Mouse (Mus musculus) 3134 (cell line): ENCODE data around the gene Dapk1.

ENCODE experiments used
- DNase-seq: peaks from one replicate; pipeline ENCODE4 v3.0.0-alpha.2; 2011; ENCODE audit warnings: low spot score; ENCODE audit not compliant: insufficient read length; ENCODE audit errors: extremely low read depth

The Dapk1 gene

DNA sequence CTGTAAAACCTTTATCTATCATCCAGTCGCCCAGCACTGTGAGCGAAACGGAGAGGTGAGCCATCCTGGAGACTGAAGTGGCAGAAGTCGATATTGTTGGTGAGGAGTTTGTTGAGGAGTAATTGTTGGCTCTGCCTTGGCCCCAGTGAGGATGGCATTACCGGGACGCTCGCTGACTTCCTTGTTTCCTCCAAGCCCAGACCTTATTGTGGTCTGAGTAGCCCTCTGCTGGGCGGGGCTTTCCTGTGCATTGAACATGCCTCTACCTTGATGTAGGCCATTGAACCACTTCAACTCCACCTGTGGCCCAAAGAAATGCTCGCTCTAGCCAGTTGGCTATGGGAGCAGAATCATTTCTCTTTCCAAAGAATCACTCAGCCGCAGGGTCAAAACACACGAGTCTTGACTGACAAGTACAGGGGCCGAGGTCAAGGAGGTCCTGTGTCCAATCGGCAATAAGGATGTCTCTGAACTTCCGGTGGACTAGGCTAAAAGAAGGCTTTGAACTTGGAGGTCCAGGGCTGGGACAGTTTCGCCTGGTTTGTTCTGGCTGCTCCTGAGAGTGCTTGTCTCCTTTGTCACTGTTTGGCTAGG, 13.4 kb downstream of the Dapk1 start:
- DNase-seq: no peak

DNA sequence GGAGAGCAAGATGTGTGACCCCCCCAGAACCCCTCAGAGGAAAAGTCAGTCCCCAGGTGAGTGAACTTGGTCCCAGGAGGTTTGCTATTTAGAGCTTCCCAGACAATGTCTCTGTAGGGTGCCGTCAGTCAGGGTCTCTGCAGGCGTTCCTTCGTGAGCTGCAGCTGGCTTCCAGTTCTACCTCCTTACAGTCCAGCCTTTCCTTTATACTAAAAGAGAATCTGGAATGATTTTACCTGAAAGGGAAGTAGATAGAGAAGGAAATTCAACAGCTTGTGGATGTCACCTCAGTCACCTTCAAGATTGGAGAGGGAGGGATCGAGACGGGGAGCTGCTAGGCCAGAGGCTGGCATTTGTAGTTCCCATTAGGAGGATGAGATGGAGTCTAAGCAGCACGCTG, 14.3 kb downstream of the Dapk1 start:
- DNase-seq: no peak

DNA sequence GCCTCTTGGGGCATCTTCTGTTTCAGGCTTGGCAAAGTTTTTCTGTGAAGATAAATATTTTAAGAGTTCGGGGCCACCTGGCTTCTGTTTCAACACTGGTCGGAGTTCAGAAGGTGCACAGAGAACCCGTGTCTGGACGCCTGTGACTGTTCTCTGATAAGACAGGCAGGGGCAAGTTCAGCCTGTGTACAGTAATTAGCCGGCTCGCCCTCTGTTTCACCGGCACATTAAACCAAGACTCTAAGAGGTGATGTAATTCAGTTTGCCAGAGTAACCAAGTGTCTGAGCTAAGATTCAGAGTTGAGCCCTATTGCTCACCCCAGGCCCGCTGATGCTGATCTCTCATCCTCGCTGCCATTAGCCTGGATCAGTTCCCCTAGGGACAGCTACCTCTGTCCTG, 16.5 kb downstream of the Dapk1 start:
- DNase-seq: no peak

DNA sequence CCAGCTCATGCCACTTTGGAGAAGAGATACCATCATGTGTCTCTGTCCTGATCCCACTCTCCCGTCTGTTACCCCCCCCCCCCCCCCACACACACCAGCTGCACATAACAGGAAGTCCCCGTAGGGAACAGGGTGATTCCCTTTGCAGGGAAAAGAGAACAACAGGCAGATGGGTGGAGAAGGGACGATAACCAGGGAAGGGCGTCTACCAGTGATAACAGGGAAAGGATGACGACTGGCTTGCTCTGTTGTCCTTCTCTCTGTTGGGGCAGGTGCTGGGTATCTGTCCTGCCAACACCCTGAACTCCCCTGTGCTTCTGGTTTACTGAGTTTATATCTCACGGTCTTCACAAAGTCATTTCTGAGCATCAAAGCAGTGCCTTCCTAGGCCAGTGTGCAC, 18.0 kb downstream of the Dapk1 start:
- no peak for DNase-seq

DNA sequence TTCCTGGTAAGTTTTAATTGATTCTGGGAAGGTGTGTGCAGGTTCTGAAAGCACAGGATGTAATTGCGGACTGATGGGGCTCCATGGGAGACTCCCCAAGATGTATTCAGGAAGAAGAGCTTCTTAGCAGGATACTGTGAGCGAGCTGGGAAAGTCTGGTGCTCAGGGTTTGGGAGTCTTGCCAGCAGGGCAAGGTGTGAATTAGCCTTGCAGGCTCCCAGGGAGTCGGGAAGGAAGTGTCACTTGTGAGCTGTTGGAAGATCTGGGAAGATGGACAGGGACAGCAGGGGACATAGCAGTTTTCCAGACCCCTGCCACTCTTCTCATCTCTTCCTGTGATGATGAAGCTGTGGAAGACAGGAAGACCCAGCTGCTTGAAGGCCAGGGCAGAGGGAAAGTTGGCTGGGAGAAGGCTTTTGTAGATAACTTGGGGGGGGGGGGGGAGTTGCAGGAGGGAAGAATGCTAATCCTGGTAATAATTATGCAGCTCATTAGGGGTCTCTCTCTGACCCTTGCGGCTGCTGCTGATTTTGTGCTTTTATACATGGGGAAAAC, 19.7 kb downstream of the Dapk1 start:
- DNase-seq: no peak

DNA sequence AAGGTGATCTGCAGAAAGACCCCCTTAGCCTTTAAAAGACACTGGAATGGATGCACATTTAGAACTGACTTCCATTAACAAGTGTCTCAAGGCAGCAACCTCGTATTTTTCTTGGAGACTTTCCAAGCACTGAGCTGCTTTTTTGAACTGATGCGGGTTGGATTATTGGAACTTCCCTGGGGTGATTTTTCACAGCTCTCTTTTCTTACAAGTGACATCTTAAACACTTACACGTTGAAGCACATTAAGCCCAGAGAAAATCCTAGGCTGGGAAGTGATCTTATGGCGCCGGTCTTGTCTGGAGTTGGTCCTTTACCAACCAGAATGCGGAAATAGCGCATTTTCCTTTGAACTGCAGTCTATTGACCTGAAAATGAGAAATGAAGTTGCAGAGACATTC, 23.8 kb downstream of the Dapk1 start:
- DNase-seq: no peak

DNA sequence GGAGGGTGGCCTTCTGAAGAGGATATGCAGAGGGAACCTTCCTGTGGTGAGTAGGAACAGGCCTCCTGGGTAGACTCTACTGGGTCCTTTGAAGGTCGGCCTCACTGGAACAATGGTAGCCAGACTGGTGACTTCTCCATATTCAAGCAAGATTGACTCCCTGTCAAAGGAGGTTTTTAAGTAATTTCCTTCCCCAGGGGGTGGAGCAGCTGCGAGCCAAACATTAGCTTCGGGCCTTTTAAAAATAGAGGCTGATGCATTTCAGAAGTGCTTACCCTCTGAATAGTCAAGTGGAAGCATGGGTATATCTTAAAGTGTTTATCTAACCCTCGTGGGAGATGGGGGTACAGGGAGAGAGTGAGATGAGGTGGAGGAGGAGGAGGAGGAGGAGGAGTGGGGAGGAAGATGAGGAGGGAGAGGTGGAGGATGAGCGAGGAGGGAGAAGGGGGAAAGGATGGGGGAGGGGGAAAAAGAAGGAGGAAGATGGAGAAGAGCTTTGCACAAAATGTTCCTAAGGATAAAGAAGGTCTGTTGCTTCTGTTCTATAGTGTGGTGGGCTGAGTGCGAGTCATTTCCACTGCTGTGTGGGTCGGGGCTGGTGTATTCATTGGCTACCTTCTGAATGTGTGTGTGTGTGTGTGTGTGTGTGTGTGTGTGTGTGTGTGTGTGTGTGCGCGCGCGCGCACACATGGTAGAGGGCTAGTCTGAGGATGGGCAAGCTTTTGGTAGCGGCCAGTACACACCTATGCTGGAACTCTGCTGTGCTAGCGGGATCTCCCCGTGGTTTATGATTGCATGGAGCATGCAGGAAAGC, 26.3 kb downstream of the Dapk1 start:
- DNase-seq: no peak

DNA sequence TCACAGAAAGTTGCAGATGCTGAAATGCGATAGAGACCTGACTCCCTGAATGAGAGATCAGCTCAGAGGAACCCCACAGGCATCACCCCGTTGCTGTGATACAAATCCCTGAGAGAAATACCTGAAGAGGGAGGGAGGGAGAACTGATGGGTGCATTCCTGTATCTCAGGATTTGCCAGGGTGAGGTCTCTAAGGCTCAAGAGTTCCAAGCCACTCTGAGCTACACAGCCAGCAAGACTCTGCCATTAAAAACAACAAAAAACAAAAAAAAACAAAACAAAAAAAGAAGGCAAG, 26.9 kb downstream of the Dapk1 start:
- DNase-seq: no peak

DNA sequence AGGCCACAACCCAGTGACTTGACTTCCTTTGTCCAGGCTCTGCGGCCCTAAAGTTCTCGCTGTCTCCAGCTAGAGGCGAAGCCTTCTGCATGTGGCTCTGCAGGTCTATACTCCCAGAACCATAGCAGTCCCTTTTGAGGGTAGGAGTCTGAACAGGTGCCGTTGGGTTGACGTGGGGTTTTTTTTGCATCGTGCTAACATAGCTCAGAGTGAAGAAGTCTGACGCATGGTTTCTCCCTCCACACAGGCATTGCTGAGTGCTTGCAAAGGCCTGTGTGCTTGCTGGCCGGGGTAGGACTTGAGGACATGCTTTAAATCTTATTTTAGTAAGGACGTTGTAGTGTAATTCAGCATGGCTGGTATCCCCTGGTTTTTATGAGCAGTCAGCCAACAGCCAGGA, 27.7 kb downstream of the Dapk1 start:
- no peak for DNase-seq

DNA sequence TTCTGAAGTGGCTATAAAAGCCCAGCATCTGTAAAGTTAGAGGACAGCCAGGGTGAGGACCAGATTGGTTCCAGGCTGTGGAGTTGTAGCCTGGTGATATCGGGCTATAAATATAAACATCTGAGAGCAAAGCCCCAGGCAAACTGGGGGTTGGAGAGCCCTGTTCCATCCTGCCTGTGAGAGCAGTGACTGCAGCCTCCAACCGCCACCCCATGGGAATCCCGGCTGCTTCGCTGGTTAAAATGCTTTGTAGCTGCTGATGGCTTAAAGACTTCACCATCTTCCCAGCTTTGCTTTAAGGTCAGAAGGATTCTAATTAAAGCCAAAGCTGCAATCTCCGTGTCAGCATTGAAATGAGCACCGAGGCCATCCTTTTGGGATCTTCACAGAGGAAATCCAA, 32.2 kb downstream of the Dapk1 start:
- no peak for DNase-seq

DNA sequence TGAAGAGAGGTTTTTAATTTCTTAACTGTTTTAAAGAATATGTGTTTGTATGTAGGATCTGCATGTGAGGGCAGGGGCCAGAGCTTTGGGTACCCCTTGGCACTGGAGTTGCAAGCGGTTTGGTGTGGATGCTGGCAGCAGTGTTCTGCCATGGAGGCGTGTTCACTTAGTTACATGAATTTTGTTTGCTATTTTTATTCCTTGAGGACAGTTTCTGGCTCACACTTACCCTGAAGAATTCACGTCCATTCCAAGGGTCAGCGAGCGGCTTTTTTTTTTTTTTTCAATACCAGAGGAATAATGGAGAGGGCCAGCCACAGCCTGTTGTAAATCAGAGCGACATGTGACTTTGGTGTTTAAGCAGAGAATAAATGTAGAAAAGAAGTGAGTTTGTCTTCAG, 33.9 kb downstream of the Dapk1 start:
- no peak for DNase-seq

DNA sequence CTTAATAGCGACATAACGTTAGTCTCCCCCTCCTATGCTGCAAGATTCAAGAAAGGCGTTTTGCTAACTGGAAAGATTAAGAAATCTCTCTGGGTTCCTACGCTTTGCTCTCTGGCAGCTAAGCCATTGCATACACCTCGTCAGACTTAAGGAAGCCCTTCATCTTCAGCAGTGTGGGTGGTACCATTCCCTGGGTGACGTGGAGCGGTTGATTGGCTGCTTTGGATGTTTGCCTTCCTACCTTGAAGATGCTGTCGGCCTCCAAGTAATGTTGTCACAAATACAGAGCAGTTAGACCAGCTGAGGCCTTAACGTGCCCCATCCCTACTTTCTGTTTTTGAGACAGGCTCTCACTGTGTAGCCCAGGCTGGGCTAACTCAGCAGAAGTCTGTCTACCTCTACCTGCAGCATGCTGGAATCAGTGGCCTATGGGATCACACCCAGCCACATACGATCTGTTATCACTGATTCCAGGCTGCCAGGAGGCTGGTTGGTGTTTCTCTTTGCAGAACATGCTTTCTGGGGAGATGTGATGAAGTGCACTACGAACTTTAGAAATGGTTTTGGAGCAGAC, 37.8 kb downstream of the Dapk1 start:
- no peak for DNase-seq

DNA sequence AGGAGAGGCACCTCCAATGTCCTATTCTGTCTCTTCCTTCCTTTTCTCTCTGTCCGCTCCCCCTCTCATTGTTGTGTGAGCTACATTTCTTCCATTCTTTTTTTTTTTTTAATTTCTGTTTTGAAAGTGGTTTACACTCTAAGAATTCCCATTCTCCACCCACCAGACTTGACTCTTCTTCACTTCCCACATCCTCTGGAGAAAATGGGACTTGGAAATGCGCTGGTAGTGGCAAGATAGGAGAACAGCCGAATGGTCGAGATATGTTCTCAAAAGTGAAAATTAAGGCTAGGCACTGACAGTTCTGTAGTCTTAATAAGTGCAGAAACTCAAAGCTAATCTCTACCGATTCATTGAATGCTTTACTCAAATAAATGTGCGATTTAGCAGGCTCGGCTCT, 38.7 kb downstream of the Dapk1 start:
- no peak for DNase-seq

DNA sequence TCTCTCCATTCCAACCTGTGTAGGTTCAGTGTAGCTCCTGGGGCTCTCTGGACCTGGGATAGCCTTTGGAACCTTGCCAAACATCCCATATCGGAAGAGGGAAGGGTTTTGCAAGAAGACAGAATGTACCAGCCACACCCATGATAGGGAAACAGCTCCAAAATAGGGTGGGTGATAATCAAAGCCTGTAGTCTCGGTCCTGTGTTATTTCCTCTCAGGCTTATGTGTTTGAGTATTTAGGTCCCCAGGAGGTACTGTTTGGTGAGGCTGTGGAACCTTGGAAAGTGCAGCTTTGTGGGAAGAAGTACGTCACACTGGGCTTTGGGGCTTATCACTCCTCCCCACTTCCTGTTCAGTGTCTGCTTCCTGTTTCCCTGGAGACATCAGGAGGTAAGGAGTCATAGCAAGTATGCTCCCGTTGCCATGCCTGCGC, 42.7 kb downstream of the Dapk1 start:
- no peak for DNase-seq

DNA sequence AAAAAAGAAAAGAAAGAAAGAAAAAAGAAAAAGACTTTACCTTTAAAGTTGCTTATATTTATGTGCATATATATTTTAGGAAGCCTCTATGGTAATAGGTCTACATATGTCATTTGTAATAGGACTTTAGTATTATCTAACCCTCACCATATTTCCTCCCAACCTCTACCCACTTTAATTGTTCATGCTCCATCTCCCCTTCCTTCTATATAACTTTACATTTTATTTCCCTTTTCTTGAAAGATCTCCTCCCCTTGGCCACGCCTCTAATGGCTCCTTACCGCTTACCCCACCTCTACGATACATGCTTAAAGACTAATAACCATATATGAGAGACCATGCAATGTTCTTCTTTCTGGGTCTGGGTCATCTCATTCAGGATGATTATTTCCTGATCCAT, 45.0 kb downstream of the Dapk1 start:
- no peak for DNase-seq

DNA sequence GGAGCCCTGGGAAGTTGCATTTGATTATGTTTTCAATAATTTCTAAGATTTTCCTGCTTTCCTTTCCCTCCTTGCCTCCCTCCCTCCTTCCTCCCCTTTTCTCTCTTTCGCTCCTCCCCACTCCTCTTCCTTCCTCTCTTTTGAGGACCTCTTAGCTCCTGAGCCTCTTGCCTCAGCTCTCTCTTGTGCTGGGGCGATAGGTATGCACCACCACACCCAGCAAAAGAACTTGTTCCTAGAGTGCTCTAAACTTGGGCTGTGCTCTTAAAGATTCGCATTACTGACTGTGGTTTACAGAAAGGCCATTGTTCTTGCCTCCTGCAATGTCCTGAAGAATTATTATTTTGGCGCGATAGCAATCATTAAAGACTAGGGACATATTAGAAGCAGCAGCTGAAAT, 46.6 kb downstream of the Dapk1 start:
- no peak for DNase-seq

DNA sequence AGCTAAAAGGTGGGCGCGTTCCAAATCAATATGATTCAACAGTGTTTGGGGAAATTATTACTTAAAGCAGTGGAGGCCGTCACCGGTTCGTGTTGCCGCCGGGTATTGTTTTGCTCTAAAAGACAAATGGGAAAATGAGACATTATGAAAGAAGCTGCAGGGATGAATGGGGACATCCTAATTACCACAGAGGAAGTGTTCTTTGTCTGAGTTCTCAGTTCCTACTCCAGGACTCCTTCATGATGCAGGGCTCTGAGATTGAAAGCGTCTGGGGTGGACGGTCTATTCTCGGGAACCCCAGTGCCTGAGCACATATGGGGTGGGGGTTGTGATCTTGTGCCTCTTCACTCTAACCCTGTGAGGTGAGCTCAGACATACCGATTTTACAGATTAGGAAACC, 48.3 kb downstream of the Dapk1 start:
- DNase-seq: no peak

DNA sequence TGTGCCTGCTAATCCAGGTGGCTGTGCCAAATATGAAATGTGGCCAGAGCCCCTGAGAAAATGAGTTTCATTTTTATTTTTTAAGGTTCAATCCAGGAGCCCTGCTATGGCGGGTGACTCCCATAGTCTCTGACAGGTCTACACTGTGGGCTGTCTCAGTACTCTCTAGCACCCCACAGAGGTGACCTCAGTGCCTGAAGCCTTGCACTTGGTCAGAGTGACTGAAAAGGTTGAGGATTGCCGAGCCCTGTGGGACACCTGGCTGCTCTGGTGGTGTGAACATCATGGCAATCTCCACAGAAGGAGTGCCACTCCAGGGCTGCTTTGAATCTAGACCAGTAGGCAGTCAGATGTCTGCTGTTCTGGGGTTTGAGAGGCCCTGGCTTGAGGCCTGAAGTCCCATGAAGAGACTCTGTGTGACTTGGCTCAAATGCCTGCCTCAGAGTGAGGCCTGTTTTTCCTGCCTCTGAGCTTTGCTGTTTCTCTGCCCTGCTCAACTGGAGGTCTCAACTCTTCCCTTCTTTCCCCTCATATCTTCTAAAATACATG, 52.3 kb downstream of the Dapk1 start:
- no peak for DNase-seq

DNA sequence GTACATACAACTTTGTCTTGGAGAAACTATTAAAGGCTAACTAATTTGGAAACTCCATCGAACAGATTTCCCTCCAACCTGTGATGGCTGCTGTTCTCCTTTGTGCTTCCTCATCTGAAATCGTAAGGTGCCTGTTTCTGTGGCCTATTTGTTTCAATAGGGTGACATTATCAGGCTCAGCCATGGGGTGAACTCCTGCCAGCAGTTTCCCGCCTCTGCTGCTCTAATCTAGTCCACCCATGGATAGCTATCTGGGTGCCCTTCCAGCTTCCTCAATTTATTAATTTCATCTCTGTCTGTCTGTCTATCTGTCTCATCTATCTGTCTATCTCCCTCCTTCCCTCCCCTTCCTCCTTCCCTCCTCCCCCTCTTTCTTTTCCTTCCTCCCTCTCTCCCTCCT, 53.5 kb downstream of the Dapk1 start:
- no peak for DNase-seq

DNA sequence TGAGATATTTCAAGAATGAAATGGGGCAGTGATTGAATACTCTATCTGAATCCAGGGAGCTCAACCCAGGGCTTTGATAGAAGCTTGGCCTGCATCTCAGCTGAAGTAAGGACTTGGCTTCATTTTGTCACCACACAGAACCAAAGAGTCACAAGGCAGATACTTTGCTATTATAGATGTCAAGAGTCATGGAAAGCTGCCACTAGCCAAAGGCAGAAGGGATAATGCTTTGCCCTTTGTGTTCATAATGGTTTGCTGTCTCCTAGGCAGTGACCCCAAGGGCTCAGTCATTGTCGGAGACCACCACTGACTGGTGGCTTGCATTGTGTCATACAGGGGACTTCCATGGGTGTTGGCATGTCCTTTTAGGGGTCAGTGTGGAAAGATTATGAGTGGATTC, 57.9 kb downstream of the Dapk1 start:
- DNase-seq: no peak

DNA sequence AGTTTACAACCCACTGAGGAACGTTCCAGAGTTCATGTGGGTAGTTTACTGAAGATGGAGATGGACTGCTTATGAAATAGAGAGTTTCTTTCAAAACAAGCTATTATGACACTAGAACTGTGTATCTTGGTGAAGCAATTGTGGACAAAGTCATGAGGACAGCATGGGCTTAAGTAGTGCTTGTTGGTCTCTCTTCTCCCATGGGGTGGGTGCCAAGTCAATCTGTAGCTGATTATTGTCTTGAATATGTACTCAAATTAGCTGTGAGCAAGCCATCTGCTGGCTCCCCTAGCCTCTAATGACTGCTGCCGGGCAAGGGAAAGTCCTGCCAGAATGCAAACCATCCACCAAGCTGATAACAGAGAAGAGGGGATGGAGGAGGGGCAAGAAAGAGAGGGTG, 58.3 kb downstream of the Dapk1 start:
- no peak for DNase-seq

DNA sequence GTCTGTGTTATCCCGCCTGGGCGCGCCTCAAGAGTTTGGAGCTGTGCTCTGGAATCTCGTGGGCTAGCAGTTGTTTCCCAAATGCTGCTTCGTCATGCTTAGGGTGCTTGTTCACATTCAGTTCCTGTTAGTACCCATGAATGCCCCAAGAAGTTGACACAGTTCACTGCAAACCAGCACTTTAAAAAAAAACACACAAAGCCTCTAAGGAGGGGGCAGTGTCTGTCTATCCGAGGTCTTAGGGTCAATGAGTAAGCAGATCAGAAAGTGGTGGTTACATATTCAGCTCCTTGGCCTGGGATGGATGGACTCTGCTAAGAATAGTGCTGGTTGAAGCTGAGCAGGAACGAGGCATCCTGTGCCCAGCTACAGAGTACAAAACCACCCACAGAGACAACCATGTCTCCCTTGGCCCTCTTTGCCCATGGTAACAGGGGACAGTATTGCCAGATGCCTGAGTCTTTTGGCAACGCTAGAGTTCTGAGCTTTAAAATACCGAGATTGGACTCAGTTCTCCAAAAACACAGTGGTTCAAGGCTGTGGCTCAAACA, 59.0 kb downstream of the Dapk1 start:
- no peak for DNase-seq
